Mouse (Mus musculus) CH12.LX (cell line): Measurements from ENCODE around the gene Gm20695. TPM values are rescaled to one million over a fixed set of nuclear protein-coding genes. Genes with fewer than 3 reads are reported as not detected.

Experiments used
- DNase-seq: peaks from one replicate; pipeline ENCODE4 v3.0.0-alpha.2; 2013; ENCODE audit errors: extremely low read depth
- H3K27ac ChIP-seq: 2 replicates; pipeline ENCODE4 v1.5.1; 2012; ENCODE audit warnings: low read depth, mild to moderate bottlenecking, control low read depth, moderate library complexity; ENCODE audit not compliant: insufficient read depth
- H3K27me3 ChIP-seq: replicated peaks from 2 replicates; pipeline ENCODE3; 2012; ENCODE audit warnings: inconsistent platforms
- H3K36me3 ChIP-seq, 2 experiments: replicated peaks in 1 of 2; 2 replicates each; pipeline versions ENCODE3 to v1.6.1; 2012; ENCODE audit warnings: inconsistent platforms in 1 of 2, low read length in 1 of 2, mild to moderate bottlenecking in 1 of 2, mixed read lengths in 1 of 2, moderate library complexity in 1 of 2; ENCODE audit not compliant: control insufficient read depth in 1 of 2, insufficient read depth in 1 of 2
- H3K4me1 ChIP-seq, 2 experiments: 2 replicates each; pipeline ENCODE4 v1.6.1; 2012; ENCODE audit warnings: inconsistent platforms in 1 of 2, moderate library complexity in 1 of 2; ENCODE audit not compliant: insufficient read depth in 2 of 2, control insufficient read depth in 1 of 2
- H3K4me2 ChIP-seq: 2 replicates; pipeline ENCODE4 v1.6.1; 2012; ENCODE audit warnings: low read depth, mild to moderate bottlenecking, control low read depth; ENCODE audit not compliant: poor library complexity, insufficient read depth, severe bottlenecking
- H3K4me3 ChIP-seq, 3 experiments: fragments of 150-350 bp in 1 of 3; sonication (generic) in 1 of 3; replicated peaks in 1 of 3; 2 replicates each; pipeline versions ENCODE3 to v1.5.1; 2011 to 2012; ENCODE audit warnings: low read depth in 2 of 3, low read length in 2 of 3, mild to moderate bottlenecking in 2 of 3, moderate library complexity in 2 of 3, control low read depth in 1 of 3, improper control_type of control experiment in 1 of 3, inconsistent platforms in 1 of 3, mixed read lengths in 1 of 3; ENCODE audit not compliant: poor library complexity in 1 of 3
- H3K79me2 ChIP-seq: replicated peaks from 2 replicates; pipeline ENCODE4 v1.6.1; 2012; ENCODE audit warnings: mild to moderate bottlenecking, moderate library complexity; ENCODE audit not compliant: control insufficient read depth, poor library complexity, insufficient read depth, severe bottlenecking; ENCODE audit errors: extremely low read depth
- H3K9ac ChIP-seq: 2 replicates; pipeline ENCODE4 v1.6.1; 2012; ENCODE audit warnings: low read depth, mild to moderate bottlenecking, control low read depth, moderate library complexity; ENCODE audit not compliant: insufficient read depth
- H3K9me3 ChIP-seq: replicated peaks from 2 replicates; pipeline ENCODE3; 2012; ENCODE audit warnings: low read length, inconsistent platforms, mixed read lengths
- CHD1 ChIP-seq: IDR thresholded peaks from 2 replicates; pipeline ENCODE4 v1.6.1; 2012; ENCODE audit warnings: low read depth, low read length, improper control_type of control experiment, inconsistent platforms
- CHD2 ChIP-seq: IDR thresholded peaks from 2 replicates; pipeline ENCODE4 v1.6.1; 2011; ENCODE audit warnings: low read length, improper control_type of control experiment
- E2F4 ChIP-seq: IDR thresholded peaks from 2 replicates; pipeline ENCODE4 v1.6.1; 2011; ENCODE audit warnings: low read depth, low read length, improper control_type of control experiment; ENCODE audit not compliant: insufficient replicate concordance
- ELF1 ChIP-seq: IDR thresholded peaks from 2 replicates; pipeline ENCODE4 v1.6.1; 2014; ENCODE audit warnings: low read depth, mild to moderate bottlenecking, inconsistent platforms, low read length, improper control_type of control experiment
- EP300 ChIP-seq: IDR thresholded peaks from 2 replicates; pipeline ENCODE4 v1.6.1; 2011; ENCODE audit warnings: low read length, improper control_type of control experiment
- ETS1 ChIP-seq: conservative IDR thresholded peaks from 2 replicates; pipeline ENCODE4 v1.6.1; 2012; ENCODE audit warnings: low read depth, mild to moderate bottlenecking, inconsistent platforms, low read length, improper control_type of control experiment, moderate library complexity
- GABPA ChIP-seq: IDR thresholded peaks from 2 replicates; pipeline ENCODE4 v1.6.1; 2012; ENCODE audit warnings: low read depth, low read length, improper control_type of control experiment, inconsistent platforms; ENCODE audit not compliant: insufficient replicate concordance
- HCFC1 ChIP-seq: IDR thresholded peaks from 2 replicates; pipeline ENCODE4 v1.6.1; 2012; ENCODE audit warnings: low read depth, mild to moderate bottlenecking, inconsistent platforms, low read length, improper control_type of control experiment
- IRF4 ChIP-seq: IDR thresholded peaks from 2 replicates; pipeline ENCODE4 v1.6.1; 2014; ENCODE audit warnings: low read depth, mild to moderate bottlenecking, inconsistent platforms, low read length, improper control_type of control experiment
- JUND ChIP-seq: conservative IDR thresholded peaks from 2 replicates; pipeline ENCODE4 v1.6.1; 2011; ENCODE audit warnings: low read depth, low read length, improper control_type of control experiment
- MAFK ChIP-seq: IDR thresholded peaks from 2 replicates; pipeline ENCODE4 v1.6.1; 2011; ENCODE audit warnings: low read length, improper control_type of control experiment; ENCODE audit not compliant: insufficient replicate concordance
- MAX ChIP-seq: IDR thresholded peaks from 2 replicates; pipeline ENCODE4 v1.6.1; 2011; ENCODE audit warnings: low read length, improper control_type of control experiment
- MEF2A ChIP-seq: IDR thresholded peaks from 2 replicates; pipeline ENCODE4 v1.6.1; 2014; ENCODE audit warnings: low read depth, mild to moderate bottlenecking, inconsistent platforms, low read length, improper control_type of control experiment, borderline replicate concordance
- NELFE ChIP-seq: IDR thresholded peaks from 2 replicates; pipeline ENCODE4 v1.6.1; 2011; ENCODE audit warnings: low read depth, low read length, improper control_type of control experiment
- POLR2AphosphoS2 ChIP-seq: IDR thresholded peaks from 2 replicates; pipeline ENCODE4 v1.6.1; 2011; ENCODE audit warnings: low read depth, low read length, improper control_type of control experiment
- RCOR1 ChIP-seq: conservative IDR thresholded peaks from 2 replicates; pipeline ENCODE4 v1.6.1; 2012; ENCODE audit warnings: low read depth, mild to moderate bottlenecking, inconsistent platforms, low read length, improper control_type of control experiment
- SIN3A ChIP-seq: IDR thresholded peaks from 2 replicates; pipeline ENCODE4 v1.6.1; 2012; ENCODE audit warnings: low read length, improper control_type of control experiment, inconsistent platforms
- SMC3 ChIP-seq: IDR thresholded peaks from 2 replicates; pipeline ENCODE4 v1.6.1; 2011; ENCODE audit warnings: low read depth, low read length, improper control_type of control experiment
- TBP ChIP-seq: conservative IDR thresholded peaks from 2 replicates; pipeline ENCODE4 v1.6.1; 2011; ENCODE audit warnings: low read depth, low read length, improper control_type of control experiment
- UBTF ChIP-seq: IDR thresholded peaks from 2 replicates; pipeline ENCODE4 v1.6.1; 2012; ENCODE audit warnings: low read depth, mild to moderate bottlenecking, inconsistent platforms, low read length, improper control_type of control experiment, moderate library complexity
- ZKSCAN1 ChIP-seq: IDR thresholded peaks from 2 replicates; pipeline ENCODE4 v1.6.1; 2012; ENCODE audit warnings: low read depth, inconsistent platforms, low read length, improper control_type of control experiment, borderline replicate concordance
- ZMIZ1 ChIP-seq: IDR thresholded peaks from 2 replicates; pipeline ENCODE4 v1.6.1; 2012; ENCODE audit warnings: low read depth, mild to moderate bottlenecking, inconsistent platforms, low read length, improper control_type of control experiment
- ZNF384 ChIP-seq: IDR thresholded peaks from 2 replicates; pipeline ENCODE4 v1.6.1; 2012; ENCODE audit warnings: low read depth, low read length, improper control_type of control experiment, inconsistent platforms
- dilution Hi-C: fragments of 300-500 bp; cut with MboI; formaldehyde crosslinking; loops from 2 replicates; pipeline ENCODE4 v1.14.3; 2020; ENCODE audit warnings: low sequenced_read_pairs; ENCODE audit not compliant: extremely low pct_unique_long_range_greater_than_20kb, extremely low pct_ligation_motif_present
- in situ Hi-C: fragments of 300-500 bp; cut with MboI; formaldehyde crosslinking; loops from 3 replicates; pipeline ENCODE4 v1.14.3; 2019; ENCODE audit warnings: low sequenced_read_pairs, low pct_ligation_motif_present, low pct_unique_long_range_greater_than_20kb, mixed read lengths
- polyA plus RNA-seq: library from polyadenylated mRNA; unstranded; fragments of >175 nt; gene quantifications from 2 replicates; pipeline ENCODE4 v1.2.1, GENCODE M21; 2012; ENCODE audit warnings: low read depth; ENCODE audit not compliant: insufficient read length
- total RNA-seq, 2 experiments: library from RNA; depleted of rRNA; stranded (reverse); fragments of 300-350 nt in 1 of 2; fragments of >200 nt in 1 of 2; gene quantifications; 2 replicates each; pipeline ENCODE4 v1.2.3; 2012 to 2014

The Gm20695 gene
- total and polyA plus RNA-seq, 3 experiments = 0.89 to 1.2 TPM; not detected in 1

- no peaks in the 10 kb centered on the region for H3K27me3 ChIP-seq
- dilution Hi-C loops = no loop called here
- no peaks in the 10 kb centered on the region for H3K9me3 ChIP-seq
- DNase-seq = no peak
- peaks cover 55 to 81% of the 10 kb centered on the region in 2 experiments for H3K36me3 ChIP-seq
- H3K4me1 ChIP-seq = peaks cover 9 to 27% of the 10 kb centered on the region in 2 experiments
- H3K79me2 ChIP-seq = peaks cover 21% of the 10 kb centered on the region
- TF ChIP-seq ZMIZ1 = no peak
- TF ChIP-seq MAX = no peak
- no peak for TF ChIP-seq SMC3
- no peak overlapping the region for H3K4me3 ChIP-seq
- in situ Hi-C loops = no loop called here
- no peak overlapping the region; the same call in 1 of the 2 replicates for H3K4me2 ChIP-seq
- H3K9ac ChIP-seq = no peak overlapping the region
- no peak overlapping the region for H3K27ac ChIP-seq
Measured at GRCm38 (mm10) chr16:3896553-3896952, 12.1 kb downstream of the Gm20695 start.

- peaks cover 6 to 21% of the 10 kb centered on the region in 2 experiments for H3K4me1 ChIP-seq
- DNase-seq = no peak
- no peak overlapping the region for H3K9ac ChIP-seq
- no peak overlapping the region for H3K27ac ChIP-seq
- H3K9me3 ChIP-seq = no peaks in the 10 kb centered on the region
- H3K4me3 ChIP-seq = no peak overlapping the region
- in situ Hi-C loops = no loop called here
- TF ChIP-seq EP300 = no peak
- no peak for TF ChIP-seq ZNF384
- TF ChIP-seq POLR2AphosphoS2 = no peak
- no peak for TF ChIP-seq E2F4
- no peak for TF ChIP-seq IRF4
- dilution Hi-C loops = no loop called here
- peaks cover 14% of the 10 kb centered on the region for H3K79me2 ChIP-seq
- no peaks in the 10 kb centered on the region for H3K27me3 ChIP-seq
- H3K36me3 ChIP-seq = peaks cover 41 to 67% of the 10 kb centered on the region in 2 experiments
- 0 out of 2 replicates have a peak overlapping the region, but pooled peaks have one; percentile 49 for H3K4me2 ChIP-seq
Measured at GRCm38 (mm10) chr16:3907471-3907870, 23.0 kb downstream of the Gm20695 start.

GRCm38 (mm10) chr16:3908537-3909111 lies 24.2 kb downstream of the Gm20695 start, which contains the start of the genes 1700037C18Rik and Cluap1:
TSS of gene 1700037C18Rik (minus strand) at chr16:3908689.
TSS of gene Cluap1 (plus strand) at chr16:3908801.
- in situ Hi-C loops = no loop called here
- Histone ChIP-seq H3K4me1 (peaks cover 6 to 21% of the 10 kb centered on the region in 2 experiments), H3K36me3 (peaks cover 43 to 67% of the 10 kb centered on the region in 2 experiments), H3K4me3 (peak within 1 kb of the TSS; percentile 65 to 93 (median 91)), H3K27ac (0 out of 2 replicates have a peak within 1 kb of the TSS, but pooled peaks have one; percentile 6), H3K4me2 (peak within 1 kb of the TSS; percentile 96), H3K27me3 (no peaks in the 10 kb centered on the region), H3K79me2 (peaks cover 14% of the 10 kb centered on the region), H3K9ac (peak within 1 kb of the TSS; percentile 89), H3K9me3 (no peaks in the 10 kb centered on the region)
- dilution Hi-C loops = no loop called here
- peak; percentile 94 for DNase-seq
- TF ChIP-seq CHD1 = peak; percentile 27; the same call in 1 of the 2 replicates
- TF ChIP-seq MEF2A = peak; percentile 81
- no peak for TF ChIP-seq MAFK
- peak; percentile 96 for TF ChIP-seq SIN3A
- TF ChIP-seq ZNF384 = peak; percentile 12; the same call in 1 of the 2 replicates
- peak; percentile 72 for TF ChIP-seq SMC3
- TF ChIP-seq IRF4 = peak; percentile 72
- peak; percentile 95 for TF ChIP-seq E2F4
- TF ChIP-seq ETS1 = peak; percentile 58
- TF ChIP-seq RCOR1 = no peak
- TF ChIP-seq HCFC1 = peak; percentile 90
- no peak for TF ChIP-seq UBTF
- TF ChIP-seq TBP = peak; percentile 96
- TF ChIP-seq POLR2AphosphoS2 = peak; percentile 76; the same call in 1 of the 2 replicates
- peak; percentile 90 for TF ChIP-seq ELF1
- peak; percentile 76 for TF ChIP-seq CHD2
- peak; percentile 75; the same call in 1 of the 2 replicates for TF ChIP-seq NELFE
- TF ChIP-seq JUND = peak; percentile 63; the same call in 1 of the 2 replicates
- peak; percentile 27; the same call in 1 of the 2 replicates for TF ChIP-seq GABPA
- TF ChIP-seq ZKSCAN1 = no peak
